18 mouse cellular contexts compared by ENCODE assay signal in the genomic region with DNA sequence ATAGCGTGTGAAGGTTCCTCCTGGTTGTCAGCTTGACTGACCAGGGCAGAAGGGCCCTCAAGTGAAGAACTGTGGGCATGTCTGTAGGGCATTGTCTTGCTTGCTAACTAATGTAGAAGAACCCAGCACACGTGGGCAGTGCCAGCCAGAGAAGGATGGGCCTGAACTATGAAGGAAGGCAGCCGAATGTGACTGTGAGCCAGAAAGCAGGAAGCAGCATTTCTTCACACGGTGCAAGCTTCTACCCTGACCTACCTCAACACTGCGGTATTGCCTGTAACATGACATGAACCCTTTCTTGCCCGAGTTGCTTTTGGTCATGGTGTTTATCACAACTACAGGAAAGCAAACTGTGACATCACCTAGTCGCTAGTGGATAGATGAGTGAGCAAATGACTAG.
DNase-seq lines count a peak whose midpoint lies in the region; ATAC-seq and TF ChIP-seq lines count a peak whose summit lies in the region.
"Had no signal": no experiment of that assay in that cellular context is flagged by ENCODE, and none has a peak within 500 bp of the region (broad histone marks: within the 10 kb centered on the region; RNA-seq: fewer than 3 reads in every experiment).

No protein-coding gene starts in this region.

- H3K9me3 ChIP-seq in hindbrain, embryonic 12.5 days (replicated peaks) = no peaks in the 10 kb centered on the region
- H3K9me3 ChIP-seq in stomach, postnatal 0 days (ENCODE audit: control insufficient read depth, low read length) = no peaks in the 10 kb centered on the region
- H3K9me3 ChIP-seq: embryonic facial prominence, embryonic 15.5 days; heart, embryonic 13.5 days; hindbrain, embryonic 10.5 days; intestine, embryonic 15.5 days; kidney, embryonic 15.5 days; limb, embryonic 15.5 days; lung, embryonic 15.5 days; midbrain, embryonic 10.5 days had no signal

- no peak for TF ChIP-seq EP300 in stomach, postnatal 0 days (optimal IDR thresholded peaks at IDR 0.05)

- peaks cover 40% of the 10 kb centered on the region for H3K4me1 ChIP-seq in thymus, adult 2 months (replicated peaks; ENCODE audit: control insufficient read depth, insufficient read depth, low read length)
- H3K4me1 ChIP-seq in hindbrain, embryonic 12.5 days = peaks cover 29% of the 10 kb centered on the region
- H3K4me1 ChIP-seq in stomach, postnatal 0 days (replicated peaks; ENCODE audit: control insufficient read depth, insufficient read depth) = 0 out of 2 replicates have a peak, but pooled peaks cover 3% of the 10 kb centered on the region

- ATAC-seq in granulocyte monocyte progenitor cell, adult 5-6 weeks (replicated peaks; ENCODE audit: poor library complexity, severe bottlenecking) = peak; percentile 52
- ATAC-seq in neutrophil, adult 5-6 weeks (ENCODE audit: extremely low read depth, insufficient number of reproducible peaks, low FRiP score, poor library complexity, severe bottlenecking) = peak; percentile 89
- ATAC-seq in hindbrain, embryonic 12.5 days (ENCODE audit: low FRiP score) = no peak
- ATAC-seq in stomach, postnatal 0 days (ENCODE audit: low FRiP score, low TSS enrichment) = no peak
- ATAC-seq: intestine, embryonic 15.5 days; Patski had no signal

- H3K27ac ChIP-seq in thymus, adult 2 months (ENCODE audit: control insufficient read depth, insufficient read depth, low read length) = peak overlapping the region; percentile 61
- H3K27ac ChIP-seq in hindbrain, embryonic 12.5 days = no peak overlapping the region
- H3K27ac ChIP-seq in stomach, postnatal 0 days (replicated peaks) = no peak overlapping the region
- H3K27ac ChIP-seq: embryonic facial prominence, embryonic 15.5 days; heart, embryonic 13.5 days; hindbrain, embryonic 10.5 days; intestine, embryonic 15.5 days; kidney, embryonic 15.5 days; limb, embryonic 15.5 days; lung, embryonic 15.5 days; midbrain, embryonic 10.5 days had no signal

- 43% methylated on average over 7 of the region's 7 CpGs for WGBS in thymus, adult 2 months
- WGBS in hindbrain, embryonic 12.5 days = 89% methylated on average over 7 of the region's 7 CpGs
- 79% methylated on average over 7 of the region's 7 CpGs for WGBS in stomach, postnatal 0 days

- no peaks in the 10 kb centered on the region for H3K27me3 ChIP-seq in thymus, adult 2 months (ENCODE audit: control insufficient read depth, insufficient read depth, low read length)
- H3K27me3 ChIP-seq in hindbrain, embryonic 12.5 days = no peaks in the 10 kb centered on the region
- H3K27me3 ChIP-seq in stomach, postnatal 0 days (ENCODE audit: control insufficient read depth, insufficient read depth, low read length) = no peaks in the 10 kb centered on the region
- H3K27me3 ChIP-seq: embryonic facial prominence, embryonic 15.5 days; heart, embryonic 13.5 days; intestine, embryonic 15.5 days; kidney, embryonic 15.5 days; limb, embryonic 15.5 days; lung, embryonic 15.5 days; Patski had no signal

- H3K4me2 ChIP-seq in hindbrain, embryonic 12.5 days (replicated peaks) = no peak overlapping the region
- no peak overlapping the region for H3K4me2 ChIP-seq in stomach, postnatal 0 days (replicated peaks; ENCODE audit: low read depth)
- H3K4me2 ChIP-seq: embryonic facial prominence, embryonic 15.5 days; heart, embryonic 13.5 days; intestine, embryonic 15.5 days; kidney, embryonic 15.5 days; limb, embryonic 15.5 days; lung, embryonic 15.5 days had no signal

- no peak overlapping the region for H3K4me3 ChIP-seq in thymus, adult 2 months (ENCODE audit: control insufficient read depth, insufficient read depth, low read length)
- no peak overlapping the region for H3K4me3 ChIP-seq in hindbrain, embryonic 12.5 days
- no peak overlapping the region for H3K4me3 ChIP-seq in stomach, postnatal 0 days (ENCODE audit: low read depth, low read length)
- H3K4me3 ChIP-seq: embryonic facial prominence, embryonic 15.5 days; heart, embryonic 13.5 days; hindbrain, embryonic 10.5 days; intestine, embryonic 15.5 days; kidney, embryonic 15.5 days; limb, embryonic 15.5 days; lung, embryonic 15.5 days; midbrain, embryonic 10.5 days; myocyte had no signal

- H3K9ac ChIP-seq in hindbrain, embryonic 12.5 days = no peak overlapping the region
- no peak overlapping the region for H3K9ac ChIP-seq in stomach, postnatal 0 days (ENCODE audit: low read length)
- H3K9ac ChIP-seq: embryonic facial prominence, embryonic 15.5 days; heart, embryonic 13.5 days; intestine, embryonic 15.5 days; kidney, embryonic 15.5 days; limb, embryonic 15.5 days; lung, embryonic 15.5 days had no signal

- H3K36me3 ChIP-seq in thymus, adult 2 months (ENCODE audit: control insufficient read depth, insufficient read depth, low read length) = no peaks in the 10 kb centered on the region
- no peaks in the 10 kb centered on the region for H3K36me3 ChIP-seq in hindbrain, embryonic 12.5 days
- no peaks in the 10 kb centered on the region for H3K36me3 ChIP-seq in stomach, postnatal 0 days (ENCODE audit: control insufficient read depth, insufficient read depth, low read length)
- H3K36me3 ChIP-seq: embryonic facial prominence, embryonic 15.5 days; heart, embryonic 13.5 days; hindbrain, embryonic 10.5 days; intestine, embryonic 15.5 days; kidney, embryonic 15.5 days; limb, embryonic 15.5 days; lung, embryonic 15.5 days; midbrain, embryonic 10.5 days had no signal

- no peak for TF ChIP-seq POLR2A in thymus, adult 2 months (IDR thresholded peaks at IDR 0.05; ENCODE audit: control insufficient read depth, extremely low read depth, insufficient read depth, low read length, poor library complexity)

- no peak for TF ChIP-seq CTCF in thymus, adult 2 months (IDR thresholded peaks at IDR 0.05; ENCODE audit: borderline replicate concordance, control insufficient read depth, extremely low read depth, insufficient read depth, low read length, poor library complexity)
- no peak for TF ChIP-seq CTCF in stomach, postnatal 0 days (IDR thresholded peaks at IDR 0.05; ENCODE audit: low read depth)

- no peak for DNase-seq in thymus, adult 2 months
- no peak for DNase-seq in thymus, postnatal 36 days
- no peak for DNase-seq in stomach, postnatal 0 days (ENCODE audit: low spot score)
- DNase-seq in embryo, embryonic 10.5 days (ENCODE audit: low spot score) = no peak
- DNase-seq: cerebellum, adult 11 months had no signal

Comparison
In these comparisons a context has a peak if more than half of its experiments do, and no peak if none do; other contexts are left out.
1. ATAC-seq: peak in granulocyte monocyte progenitor cell, adult 5-6 weeks (single experiment) and neutrophil, adult 5-6 weeks (single experiment); none in hindbrain, embryonic 12.5 days (single experiment) and stomach, postnatal 0 days (single experiment).